Mouse (Mus musculus): ENCODE measurements at regions not wholly inside any gene's neighbourhood (a gene's known extent, or its start where the extent isn't known, plus 50 kb on each side); places are given as distances from the start of the nearest gene placed in this dataset.

DNA sequence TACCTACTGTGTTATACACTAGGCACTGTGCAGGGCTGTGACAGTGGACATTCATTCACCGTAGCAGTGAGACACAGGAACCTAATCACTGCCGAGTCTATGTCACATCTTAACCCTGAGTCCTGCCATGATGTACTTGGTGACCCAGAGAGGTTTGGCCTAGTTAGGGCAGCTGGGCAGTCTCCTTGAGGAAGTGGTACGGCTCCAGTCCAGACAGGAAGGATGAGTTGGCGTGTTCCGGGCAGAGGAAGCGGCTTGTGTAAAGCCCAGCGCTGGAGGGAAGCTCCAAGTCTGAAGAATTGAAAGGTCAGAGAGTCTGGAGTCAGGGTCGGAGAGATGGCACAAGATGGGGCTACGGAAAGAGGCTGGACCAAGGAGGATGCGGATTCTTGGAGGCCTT, 99.4 kb upstream of the Smim15 start:
- peak; percentile 53 for DNase-seq (ENCODE audit: low spot score)

DNA sequence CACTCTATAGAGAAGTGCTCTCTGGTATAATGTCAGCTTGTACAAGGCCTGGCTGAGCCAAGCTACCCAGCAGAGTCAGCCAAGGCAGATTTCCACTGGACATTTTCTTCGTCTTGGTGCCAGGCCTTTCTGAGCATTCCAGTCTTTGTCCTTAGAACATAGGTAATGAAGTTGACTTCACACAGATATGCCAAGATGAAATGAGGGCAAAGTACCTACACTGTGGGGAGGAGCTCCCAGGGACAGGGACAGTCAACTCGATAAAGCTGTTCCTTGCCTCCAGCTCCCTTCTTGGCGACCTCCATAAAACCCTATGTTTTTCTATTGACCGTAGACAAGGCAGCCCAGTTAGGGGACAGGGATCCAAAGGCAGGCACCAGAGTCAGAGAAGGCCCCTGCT, 101.3 kb upstream of the Smim15 start:
- no peak for DNase-seq (ENCODE audit: low spot score)

DNA sequence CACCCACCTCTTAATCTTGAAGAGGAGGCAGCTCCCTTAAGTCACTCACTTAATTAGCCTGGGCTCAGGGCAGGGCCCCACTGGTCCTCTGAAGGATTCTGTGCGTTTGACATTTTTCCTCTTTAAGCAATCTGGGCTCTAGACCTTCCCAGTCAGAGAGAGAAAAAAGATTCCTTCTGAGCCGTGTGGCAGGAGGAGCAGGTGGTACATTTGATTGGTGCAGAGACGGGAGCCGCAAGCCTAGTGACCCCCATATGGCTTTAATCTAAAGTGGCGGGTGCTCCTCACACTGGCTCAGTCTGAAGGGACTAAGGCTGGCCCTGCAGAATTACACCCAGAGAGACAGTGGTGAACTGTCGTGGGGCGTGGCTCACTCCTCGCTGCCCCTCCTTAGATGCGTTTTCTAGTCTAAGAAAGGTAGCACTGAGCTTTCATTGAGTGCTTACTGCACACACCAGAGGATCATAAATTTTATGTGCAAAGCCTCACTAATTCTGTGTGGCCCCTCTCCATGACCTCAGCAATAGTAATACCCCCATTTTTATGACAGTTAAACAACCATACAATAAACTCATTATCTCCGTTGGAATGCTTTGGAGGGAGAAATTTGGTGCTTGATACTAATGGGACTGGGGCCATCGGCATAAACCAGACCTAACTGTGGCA, 101.8 kb upstream of the Smim15 start:
- DNase-seq (ENCODE audit: low spot score), result no peak

DNA sequence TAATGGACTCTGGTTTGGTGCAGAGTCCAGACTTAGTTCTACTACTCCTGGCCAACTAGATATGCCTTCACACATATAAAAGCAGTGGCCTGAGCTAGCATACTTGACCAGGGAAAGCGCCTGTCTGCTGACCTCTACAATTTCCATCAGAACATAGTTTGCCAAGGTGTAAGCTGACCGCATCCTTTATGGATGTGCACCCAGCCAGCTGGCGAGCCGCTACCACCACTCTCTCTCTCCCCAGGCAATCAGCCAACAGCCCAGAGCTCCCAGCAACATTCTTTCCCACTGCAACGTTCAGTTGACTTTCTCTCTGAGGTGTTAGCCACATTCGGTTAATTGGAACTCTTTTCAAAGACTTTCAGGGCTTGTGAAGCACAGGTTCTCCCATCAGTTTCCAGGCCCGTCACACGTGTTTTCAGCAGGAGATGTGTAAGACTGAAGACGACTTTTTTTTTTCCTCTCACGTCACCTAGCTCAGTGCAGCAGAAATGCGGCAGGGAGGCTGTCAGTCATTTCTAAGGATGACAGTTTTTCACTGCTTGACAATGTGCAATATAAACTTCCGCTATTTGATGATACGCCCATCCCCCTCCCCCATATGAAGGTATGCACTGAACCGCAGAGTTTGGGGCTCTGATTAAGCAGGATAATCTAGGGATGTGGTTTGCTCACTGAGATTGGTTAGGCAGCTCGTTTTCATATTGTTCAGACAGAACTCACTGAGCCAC, 104.2 kb upstream of the Smim15 start:
- DNase-seq (ENCODE audit: low spot score), result no peak

DNA sequence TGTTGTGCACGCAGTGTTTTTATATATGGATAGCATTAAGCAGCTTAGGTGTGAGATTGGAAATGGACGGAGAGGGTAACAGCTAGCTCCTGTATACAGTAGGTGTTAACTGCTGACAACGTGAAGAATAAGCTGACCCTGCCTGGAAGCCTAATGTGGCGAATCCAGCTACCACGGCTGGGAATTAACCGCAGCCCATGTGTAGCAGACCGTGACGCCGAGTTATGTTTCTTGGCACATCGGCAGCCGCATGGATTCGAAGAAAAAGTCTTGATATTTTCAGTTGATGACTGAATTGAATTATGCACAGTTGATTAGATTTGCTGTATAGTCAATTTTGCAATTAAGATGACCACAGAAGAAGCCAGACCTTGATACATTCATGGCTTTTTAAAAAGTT, 108.6 kb upstream of the Smim15 start:
- DNase-seq (ENCODE audit: low spot score), result no peak

DNA sequence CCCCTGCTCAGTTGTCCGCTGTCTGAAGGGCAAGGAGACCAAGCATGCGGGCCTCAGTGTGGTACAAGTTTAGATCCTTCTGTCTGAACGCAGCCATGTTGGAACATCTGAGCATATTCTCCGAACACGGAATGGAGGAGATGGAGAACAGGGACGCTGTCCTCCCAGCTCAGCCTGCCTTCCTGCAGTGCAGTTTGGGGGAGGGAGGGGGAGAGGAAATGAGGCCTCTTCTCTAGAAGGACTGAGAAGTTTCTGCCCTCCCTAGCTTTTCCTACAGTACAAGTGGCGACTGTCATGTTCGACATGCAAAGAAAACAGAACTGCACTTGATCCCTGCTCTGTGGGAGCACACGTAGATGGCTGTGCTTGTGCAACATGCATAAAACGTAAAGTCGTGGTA, 109.6 kb upstream of the Smim15 start:
- no peak for DNase-seq (ENCODE audit: low spot score)

DNA sequence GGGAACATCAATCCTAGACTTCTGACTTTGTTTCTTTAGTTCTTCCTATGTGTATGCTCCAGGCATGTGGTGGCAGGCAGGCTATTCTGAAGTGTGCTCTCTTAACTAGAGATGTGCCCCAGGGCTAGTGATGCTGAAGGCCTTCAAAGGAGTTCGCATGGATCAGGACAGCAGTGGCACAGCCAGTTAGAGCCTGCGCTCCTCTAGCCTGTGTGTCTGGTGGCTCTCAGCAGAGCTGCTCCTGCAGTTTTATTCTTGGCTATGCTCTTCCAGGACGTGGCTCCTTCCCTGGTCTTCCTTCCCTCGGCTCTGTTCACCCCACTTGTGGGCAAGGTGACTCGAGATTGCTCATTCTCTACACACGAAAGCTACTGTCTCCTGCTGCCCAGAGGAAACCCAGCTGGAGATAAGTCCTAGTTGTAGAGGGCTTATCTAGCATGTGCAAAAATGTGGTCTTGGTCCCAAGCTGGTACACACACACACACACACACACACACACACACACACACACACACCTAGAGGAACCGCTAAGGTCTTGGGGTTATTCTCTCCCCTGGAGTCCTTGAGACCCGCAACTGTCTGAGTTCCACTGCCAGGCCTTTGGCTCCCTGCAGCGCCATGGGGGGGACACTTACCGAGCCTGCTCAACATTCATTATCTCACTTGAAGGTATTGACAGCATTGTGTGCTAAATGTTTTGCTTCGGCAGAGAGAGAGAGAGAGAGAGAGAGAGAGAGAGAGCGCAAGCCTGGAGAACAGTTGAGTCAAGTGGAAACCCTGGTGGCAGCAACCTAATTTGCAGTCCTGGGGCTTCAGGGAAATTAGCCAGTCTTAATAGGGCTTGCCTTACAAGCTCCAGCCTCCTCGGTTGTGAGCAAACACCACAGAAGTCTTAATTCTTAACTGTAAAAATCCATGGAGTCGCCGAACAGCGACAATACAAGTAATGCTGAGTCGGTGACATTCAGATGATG, 110.4 kb upstream of the Smim15 start:
- DNase-seq (ENCODE audit: low spot score), result no peak

DNA sequence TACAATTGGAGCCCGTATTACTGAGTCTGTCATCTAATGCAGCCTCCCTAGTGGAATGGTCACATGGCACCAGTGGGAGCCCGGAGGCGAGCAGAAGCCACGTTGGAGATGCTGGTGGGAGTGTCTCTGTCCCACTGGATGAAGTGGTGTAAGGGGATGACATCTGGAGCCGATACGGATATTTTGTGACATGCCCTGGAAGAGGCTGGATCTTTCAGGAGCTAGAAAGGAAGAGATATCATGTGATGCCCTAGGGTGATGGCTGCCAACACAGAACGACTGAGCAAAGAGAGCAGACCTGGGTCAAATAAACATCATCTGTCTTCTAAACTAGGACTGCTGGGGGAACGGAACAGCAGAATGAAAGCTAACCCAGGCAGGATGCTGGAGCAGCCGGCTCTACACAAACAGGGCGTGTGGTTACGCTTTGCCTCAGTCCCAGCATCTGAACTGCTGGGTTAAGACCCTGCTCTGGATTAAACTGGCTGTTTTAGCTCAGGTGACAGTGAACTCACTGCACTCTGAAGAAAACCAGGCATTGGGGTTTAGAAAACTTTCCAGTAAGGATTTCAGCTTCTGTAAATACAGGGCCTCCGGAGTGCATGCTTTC, 111.7 kb upstream of the Smim15 start:
- no peak for DNase-seq (ENCODE audit: low spot score)

DNA sequence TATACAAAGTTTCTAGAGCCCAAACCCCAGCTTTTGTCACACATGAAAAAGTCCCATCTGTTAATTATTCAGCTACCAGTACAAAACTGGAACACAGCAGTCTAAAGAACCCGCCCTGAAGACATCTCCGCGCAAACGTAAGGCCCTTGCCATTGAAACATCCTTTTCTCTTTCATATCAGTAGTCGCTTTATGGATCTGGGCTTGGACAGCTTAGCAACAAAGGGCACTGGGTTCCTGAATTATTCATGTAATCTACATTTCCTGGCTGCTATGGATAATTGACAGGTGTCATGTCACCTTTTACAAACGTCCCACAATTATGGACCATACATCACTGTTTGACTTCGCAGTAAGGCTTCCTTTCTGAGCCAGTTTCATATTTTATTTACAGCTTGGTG, 113.0 kb upstream of the Smim15 start:
- no peak for DNase-seq (ENCODE audit: low spot score)

DNA sequence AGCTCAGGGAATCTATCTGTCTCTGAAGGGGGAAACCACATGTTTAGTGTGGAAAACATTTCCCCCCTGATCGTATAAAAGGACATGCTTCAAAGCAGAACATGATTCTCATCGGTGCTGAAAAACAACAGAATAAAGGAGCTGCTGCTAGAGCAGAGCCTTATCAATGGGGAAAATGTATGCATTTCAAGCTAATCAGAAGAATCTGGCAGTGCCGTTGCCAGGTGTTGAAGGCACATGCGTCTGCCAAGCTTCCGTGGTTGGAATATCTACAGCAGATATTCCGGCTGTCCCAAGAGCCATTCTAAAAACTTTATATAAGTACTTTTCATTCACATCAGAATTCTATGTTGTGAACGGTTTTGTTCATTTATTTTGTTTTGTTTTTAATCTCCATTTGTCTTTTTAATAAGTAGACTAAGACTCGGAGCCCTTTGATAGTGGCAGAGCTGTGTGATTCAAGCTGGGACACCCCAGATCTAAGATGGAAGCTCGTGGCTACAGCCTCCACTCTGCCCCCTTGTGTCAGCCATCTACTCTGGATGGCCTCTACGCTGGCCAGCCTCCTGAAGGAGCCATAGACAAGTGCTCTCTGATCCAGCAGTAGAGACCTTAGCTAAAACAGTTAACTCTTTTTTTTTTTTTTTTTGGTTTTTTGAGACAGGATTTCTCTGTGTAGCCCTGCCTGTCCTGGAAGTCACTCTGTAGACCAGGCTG, 116.6 kb upstream of the Smim15 start:
- DNase-seq (ENCODE audit: low spot score), result no peak

DNA sequence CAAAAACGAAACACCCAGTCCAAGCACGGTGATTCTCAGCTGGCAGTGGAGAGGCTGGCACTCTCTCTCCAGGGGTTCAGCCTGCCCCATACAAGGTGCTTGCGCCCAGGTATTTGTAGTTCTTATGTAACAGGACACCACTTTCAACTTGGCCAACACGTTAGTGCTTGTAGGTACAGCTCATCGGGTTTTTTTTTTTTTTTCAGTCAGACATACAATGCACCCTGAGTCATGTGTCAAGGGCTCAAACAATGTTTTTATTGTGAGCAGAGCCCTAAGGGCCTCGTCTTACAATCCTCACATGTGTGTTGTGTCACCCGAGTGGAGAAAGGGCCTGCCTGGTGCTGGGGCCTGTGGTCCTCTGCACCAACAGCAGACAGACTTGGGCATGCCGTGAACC, 118.8 kb upstream of the Smim15 start:
- no peak for DNase-seq (ENCODE audit: low spot score)

DNA sequence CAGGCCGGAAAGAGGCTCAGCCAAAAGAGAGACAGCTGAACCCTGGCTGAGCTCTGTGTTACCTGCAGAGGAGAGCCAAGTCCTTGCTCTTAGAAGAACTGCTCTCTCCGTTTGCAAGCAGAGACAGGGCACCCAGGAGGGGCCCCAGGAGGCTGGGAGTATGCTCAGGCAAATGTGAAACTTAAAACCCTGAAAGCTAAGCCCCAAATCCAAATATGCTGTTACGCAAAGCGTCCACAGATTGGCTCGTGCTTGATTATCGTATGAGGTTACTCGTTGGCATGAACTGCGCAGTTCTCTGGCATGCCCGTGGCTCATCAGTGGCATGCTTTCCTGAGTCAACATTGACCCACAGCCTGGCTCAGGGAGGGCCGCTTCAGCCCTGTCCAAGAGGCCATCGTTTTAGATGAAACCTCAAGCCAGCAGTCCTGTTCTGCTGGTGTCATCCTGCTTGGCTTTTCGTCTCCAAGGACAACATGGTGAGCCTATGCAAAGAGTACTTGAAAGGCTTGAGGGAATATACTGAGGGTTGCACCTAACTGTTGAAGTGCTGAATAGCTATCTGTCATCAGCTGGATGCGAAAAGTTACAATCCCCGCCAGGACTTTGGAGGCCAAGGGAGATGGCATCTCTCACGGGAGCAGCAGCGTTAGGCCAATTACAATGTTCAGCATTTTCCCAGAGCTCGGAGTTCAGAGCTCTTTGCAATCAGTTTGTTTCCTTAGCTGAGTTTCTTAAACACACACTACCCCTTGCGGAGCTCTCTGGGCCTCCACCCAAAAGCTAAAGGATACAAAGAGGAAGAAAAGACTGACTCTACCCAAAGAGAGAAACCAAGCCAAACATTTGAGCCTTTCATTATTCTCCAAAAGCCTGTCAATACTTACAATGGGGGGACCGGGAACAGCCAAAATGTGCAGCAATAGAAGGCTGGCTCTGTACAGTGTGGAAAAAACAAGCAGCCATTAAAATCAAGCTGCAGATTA, 120.8 kb upstream of the Smim15 start:
- DNase-seq (ENCODE audit: low spot score), result no peak

DNA sequence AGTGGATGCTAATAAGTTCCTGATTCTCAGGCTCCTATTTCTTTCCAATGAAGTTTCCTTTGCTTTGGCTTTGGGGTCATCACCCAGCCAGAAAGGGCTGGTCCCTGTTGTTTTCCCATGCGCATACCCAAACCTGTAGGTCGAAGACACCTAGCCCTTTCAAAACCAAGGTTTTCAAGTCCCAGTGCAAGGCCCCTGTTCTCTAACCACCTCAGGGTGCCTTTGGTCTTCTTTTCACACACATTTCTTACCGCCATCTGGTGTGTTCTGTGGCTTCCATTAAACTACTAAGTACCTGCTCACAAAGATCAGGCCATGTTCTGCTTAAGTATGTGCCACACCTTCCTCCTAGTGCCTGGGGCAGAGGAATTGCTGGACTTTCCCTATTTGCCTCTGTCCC, 124.8 kb upstream of the Smim15 start:
- DNase-seq (ENCODE audit: low spot score), result no peak

DNA sequence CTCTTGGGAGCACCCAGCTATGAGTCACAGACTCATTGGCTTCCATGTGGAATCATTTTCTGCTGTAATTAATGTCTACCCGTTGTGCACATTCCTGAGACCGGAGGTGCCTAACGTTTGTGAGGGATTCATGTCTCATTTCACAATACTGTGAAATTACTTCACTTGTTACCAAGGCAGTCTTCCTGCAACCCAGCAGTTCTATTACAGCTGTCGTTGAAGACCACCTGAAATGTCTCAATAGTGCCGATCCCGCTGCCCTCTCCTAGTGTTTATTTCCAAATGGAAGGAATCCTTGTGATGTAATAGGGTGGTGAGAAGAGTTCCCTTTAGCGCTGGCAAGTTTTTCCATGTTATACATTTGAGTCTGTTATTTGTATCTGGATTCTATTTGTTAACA, 125.8 kb upstream of the Smim15 start:
- no peak for DNase-seq (ENCODE audit: low spot score)

DNA sequence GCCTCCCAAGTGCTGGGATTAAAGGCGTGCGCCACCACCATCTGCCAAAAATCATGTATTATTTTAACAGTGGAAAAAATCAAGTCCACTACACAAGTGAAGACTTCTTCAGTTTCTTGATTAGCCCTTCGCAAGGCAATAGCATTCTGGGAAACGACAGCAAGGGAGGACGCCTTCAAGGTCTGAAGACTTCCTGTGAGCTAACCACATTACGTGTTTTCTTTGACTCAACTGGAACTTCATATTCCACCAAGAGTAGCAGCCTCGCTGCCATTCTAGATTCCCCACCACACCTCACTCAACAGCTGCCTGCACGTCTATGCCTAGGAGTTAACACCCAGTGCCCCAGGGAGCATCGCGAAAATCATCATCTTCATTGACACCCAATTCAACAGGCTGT, 126.2 kb upstream of the Smim15 start:
- DNase-seq (ENCODE audit: low spot score), result no peak

DNA sequence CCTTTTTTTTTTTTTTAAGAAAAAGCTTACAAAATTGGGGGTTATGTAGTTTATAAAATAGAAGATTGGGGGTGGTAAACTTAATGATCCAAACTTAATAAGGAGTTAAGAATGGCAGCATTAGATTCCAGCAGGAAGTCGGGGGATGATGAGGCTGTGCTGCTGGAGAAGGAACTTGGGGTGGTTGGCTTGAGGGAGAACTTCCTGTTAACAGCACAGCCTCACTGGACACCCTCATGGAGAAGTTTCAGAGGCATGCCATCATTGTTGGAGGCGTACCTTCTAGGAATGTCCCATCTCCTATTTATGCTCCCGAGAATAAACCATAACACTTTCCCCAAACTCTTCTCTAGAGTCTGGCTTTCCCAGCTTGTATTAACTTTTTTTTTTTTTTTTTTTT, 126.7 kb upstream of the Smim15 start:
- no peak for DNase-seq (ENCODE audit: low spot score)

DNA sequence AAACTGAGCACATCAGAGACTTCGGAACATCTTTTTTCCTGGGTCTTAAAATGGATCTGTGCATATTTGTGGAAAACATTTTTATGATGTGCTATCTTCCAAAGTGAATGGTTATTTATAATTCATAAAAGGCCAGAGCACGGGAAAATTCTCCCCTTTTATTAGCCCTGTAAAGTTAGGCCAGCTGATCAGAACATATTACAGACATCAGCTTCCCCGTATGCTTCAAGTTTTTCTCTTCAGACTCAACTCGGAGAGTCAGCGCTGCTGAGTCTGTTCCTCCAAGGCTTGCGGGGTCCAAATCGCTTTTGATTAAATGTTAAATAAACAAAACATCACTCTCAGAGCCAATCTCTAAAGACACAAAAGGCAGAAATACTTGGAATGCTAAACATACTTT, 134.1 kb upstream of the Smim15 start:
- DNase-seq (ENCODE audit: low spot score), result no peak

DNA sequence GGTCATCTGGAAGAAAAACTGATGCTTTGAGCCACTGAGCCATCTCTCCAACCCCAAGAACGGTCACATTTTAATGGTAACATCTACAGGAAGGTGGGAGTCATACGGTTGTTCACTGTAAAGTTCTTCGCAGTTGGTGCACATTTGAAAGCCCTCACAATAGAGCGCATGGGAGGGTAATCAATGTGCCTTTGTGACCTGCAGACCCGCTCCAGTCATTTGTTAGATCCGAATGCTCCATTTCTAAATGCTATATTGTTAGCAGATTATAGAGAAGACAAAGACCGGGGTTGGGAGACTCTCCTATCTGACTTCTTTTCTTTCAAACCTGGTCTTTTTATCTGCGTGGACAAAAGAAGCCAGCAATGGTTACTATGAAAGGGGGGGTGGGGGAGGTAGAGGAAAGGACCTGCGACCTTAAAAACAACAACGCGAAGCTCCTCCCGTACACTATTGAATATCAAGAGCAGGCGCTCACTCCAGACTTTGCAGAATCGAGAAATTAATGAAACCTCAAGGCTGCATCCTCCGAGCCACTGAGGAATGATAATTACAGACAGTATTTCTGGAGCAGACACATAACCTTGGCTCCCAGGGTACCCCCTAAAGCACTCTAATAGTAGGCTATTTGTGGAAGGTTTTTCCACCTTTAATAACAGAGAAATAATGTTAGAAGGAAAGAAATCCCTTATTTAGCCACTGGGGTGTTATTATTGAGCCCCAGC, 134.7 kb upstream of the Smim15 start:
- no peak for DNase-seq (ENCODE audit: low spot score)

DNA sequence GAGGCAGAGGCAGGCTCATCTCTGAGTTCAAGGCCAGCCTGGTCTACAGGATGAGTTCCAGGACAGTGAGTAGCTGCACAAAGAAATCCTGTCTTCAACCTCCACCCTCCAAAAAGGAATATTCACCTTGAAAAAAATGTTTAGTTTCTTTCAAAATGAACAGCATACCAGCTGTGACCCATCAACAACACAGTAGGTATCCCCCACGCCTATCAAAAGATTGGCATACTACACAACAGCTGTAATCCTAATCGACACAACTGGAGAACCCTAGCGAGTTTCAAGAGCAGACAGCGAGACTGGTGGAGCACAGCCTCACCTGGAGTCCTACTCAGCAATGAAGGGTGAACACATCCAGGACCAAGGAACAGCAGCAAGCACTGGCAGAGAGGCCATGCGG, 136.3 kb upstream of the Smim15 start:
- DNase-seq (ENCODE audit: low spot score), result no peak

DNA sequence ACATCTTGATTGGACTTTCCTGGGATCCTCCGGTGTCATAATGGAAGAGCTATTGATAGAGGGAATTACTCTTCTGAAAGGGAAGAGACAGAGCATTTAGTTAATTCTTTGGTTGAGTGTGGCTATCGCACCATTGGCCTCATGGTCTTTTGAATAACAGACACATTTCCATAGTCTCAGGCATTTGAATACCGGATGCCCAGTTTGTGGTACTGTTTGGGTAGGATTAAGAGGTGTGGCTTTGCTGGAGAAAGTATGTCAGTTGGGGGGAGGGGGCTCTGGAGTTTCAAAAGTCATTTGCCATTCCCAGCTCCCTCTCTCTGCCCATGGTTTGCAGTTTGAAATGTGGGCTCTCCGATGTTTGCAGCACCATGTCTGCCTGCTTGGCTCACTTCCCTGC, 139.4 kb upstream of the Smim15 start:
- no peak for DNase-seq (ENCODE audit: low spot score)
